Mouse (Mus musculus) intestine, postnatal 0 days (tissue): ENCODE results near the gene Ryr2. TPM values are rescaled to one million over a fixed set of nuclear protein-coding genes. Genes with fewer than 3 reads are reported as not detected.

Experiments used
- ATAC-seq: fragments of 200-750 bp; cut with Nextera tagmentation; 2 replicates; pipeline ENCODE4 v1.8.0; 2017; ENCODE audit warnings: mild to moderate bottlenecking, moderate TSS enrichment, moderate library complexity
- H3K27ac ChIP-seq: fragments of 300-500 bp; sonication (generic); 2 replicates; pipeline ENCODE4 v1.5.1; 2014; ENCODE audit warnings: mild to moderate bottlenecking, low read depth, low read length, moderate library complexity
- H3K27me3 ChIP-seq: fragments of 300-500 bp; sonication (generic); replicated peaks from 2 replicates; pipeline ENCODE4 v1.6.1; 2014; ENCODE audit warnings: low read length, mixed read lengths; ENCODE audit not compliant: control insufficient read depth, insufficient read depth
- H3K36me3 ChIP-seq: fragments of 300-500 bp; sonication (generic); 2 replicates; pipeline ENCODE4 v1.6.1; 2014; ENCODE audit warnings: mild to moderate bottlenecking, moderate library complexity; ENCODE audit not compliant: control insufficient read depth, insufficient read depth
- H3K4me1 ChIP-seq: fragments of 300-500 bp; sonication (generic); replicated peaks from 2 replicates; pipeline ENCODE4 v1.6.1; 2014; ENCODE audit warnings: antibody characterized with exemption, low read length, mixed read lengths; ENCODE audit not compliant: control insufficient read depth, insufficient read depth
- H3K4me2 ChIP-seq: fragments of 300-500 bp; sonication (generic); replicated peaks from 2 replicates; pipeline ENCODE4 v1.6.1; 2014; ENCODE audit warnings: low read depth, mild to moderate bottlenecking, moderate library complexity
- H3K4me3 ChIP-seq: fragments of 300-500 bp; sonication (generic); 2 replicates; pipeline ENCODE4 v1.5.1; 2014; ENCODE audit warnings: low read depth, low read length
- H3K9ac ChIP-seq: fragments of 300-500 bp; sonication (generic); 2 replicates; pipeline ENCODE4 v1.6.1; 2014; ENCODE audit warnings: mild to moderate bottlenecking, low read depth, low read length
- H3K9me3 ChIP-seq: fragments of 300-500 bp; sonication (generic); 2 replicates; pipeline ENCODE4 v1.6.1; 2016; ENCODE audit warnings: mixed run types; ENCODE audit not compliant: control insufficient read depth
- CTCF ChIP-seq: sonication (generic); IDR thresholded peaks from 2 replicates; pipeline ENCODE4 v1.5.1; 2016; ENCODE audit warnings: low read depth, mild to moderate bottlenecking, control low read depth, antibody characterized with exemption, moderate library complexity
- WGBS: fragments of 180-500 bp; shearing (Covaris S2); extraction: QIAGEN DNeasy Blood & Tissue Kit; methylation state at CpG from one replicate; pipeline ENCODE4 v1.1.7; 2014; 5-methylcytosine and 5-hydroxymethylcytosine counted together
- polyA plus RNA-seq: library from polyadenylated mRNA; unstranded; fragments of >200 nt; fragmentation: Nextera tagmentation; extraction: Ambion mirVana; gene quantifications from 2 replicates; pipeline ENCODE4 v1.2.1, GENCODE M21; 2015

Ryr2 gene
- polyA plus RNA-seq, 1 experiment from 2014 or later, result 0.74 TPM

DNA sequence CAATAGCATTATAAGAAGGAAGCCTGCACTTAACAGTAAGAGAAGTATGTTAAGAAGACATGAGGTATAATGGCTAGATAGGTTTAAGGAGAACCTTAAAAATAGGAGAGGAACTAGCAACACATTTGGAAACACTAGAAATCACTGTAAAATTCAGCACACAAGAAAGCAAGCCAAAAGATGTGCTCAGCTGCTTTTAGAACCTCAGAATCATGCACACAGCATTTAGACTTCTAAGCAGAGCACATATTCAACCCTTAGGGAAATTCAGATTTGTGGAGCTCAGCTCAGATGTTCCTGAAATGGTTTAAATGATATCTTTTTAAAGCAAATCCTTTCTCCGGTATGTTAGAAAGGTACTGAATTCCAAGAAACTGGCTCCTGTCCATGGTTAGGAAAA, 461.9 kb downstream of the Ryr2 start:
- 90% methylated on average over 1 of the region's 1 CpGs for WGBS
- Histone ChIP-seq H3K4me3 (no peak overlapping the region), H3K4me1 (no peaks in the 10 kb centered on the region), H3K9ac (no peak overlapping the region), H3K36me3 (no peaks in the 10 kb centered on the region), H3K4me2 (no peak overlapping the region), H3K9me3 (no peaks in the 10 kb centered on the region), H3K27ac (no peak overlapping the region), H3K27me3 (no peaks in the 10 kb centered on the region)
- TF ChIP-seq CTCF, result no peak
- no peak for ATAC-seq

DNA sequence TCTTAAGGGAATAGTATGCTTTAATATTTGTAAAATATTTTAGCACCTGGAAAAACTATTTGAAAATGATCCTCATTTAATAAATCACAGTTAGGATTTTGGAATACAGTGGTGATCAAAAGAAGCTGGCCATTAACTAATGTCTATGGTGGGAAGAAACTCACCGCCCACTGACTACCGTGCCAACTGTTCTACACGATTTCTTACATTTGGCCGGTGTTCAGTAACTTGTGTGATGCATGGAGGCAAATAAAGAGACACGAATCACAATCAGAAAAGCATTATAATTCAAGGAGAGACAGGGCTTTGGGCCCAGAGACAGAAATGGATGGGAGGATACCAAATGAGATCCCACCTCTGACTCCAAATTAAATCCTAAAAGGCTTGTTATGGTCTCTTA, 470.4 kb downstream of the Ryr2 start:
- H3K4me3 ChIP-seq, result no peak overlapping the region
- H3K27me3 ChIP-seq, result no peaks in the 10 kb centered on the region
- H3K27ac ChIP-seq, result no peak overlapping the region
- no peak overlapping the region for H3K9ac ChIP-seq
- no peaks in the 10 kb centered on the region for H3K36me3 ChIP-seq
- TF ChIP-seq CTCF, result no peak
- no peak overlapping the region for H3K4me2 ChIP-seq
- 85% methylated on average over 5 of the region's 5 CpGs for WGBS
- H3K9me3 ChIP-seq, result no peaks in the 10 kb centered on the region
- ATAC-seq, result no peak
- H3K4me1 ChIP-seq, result no peaks in the 10 kb centered on the region

DNA sequence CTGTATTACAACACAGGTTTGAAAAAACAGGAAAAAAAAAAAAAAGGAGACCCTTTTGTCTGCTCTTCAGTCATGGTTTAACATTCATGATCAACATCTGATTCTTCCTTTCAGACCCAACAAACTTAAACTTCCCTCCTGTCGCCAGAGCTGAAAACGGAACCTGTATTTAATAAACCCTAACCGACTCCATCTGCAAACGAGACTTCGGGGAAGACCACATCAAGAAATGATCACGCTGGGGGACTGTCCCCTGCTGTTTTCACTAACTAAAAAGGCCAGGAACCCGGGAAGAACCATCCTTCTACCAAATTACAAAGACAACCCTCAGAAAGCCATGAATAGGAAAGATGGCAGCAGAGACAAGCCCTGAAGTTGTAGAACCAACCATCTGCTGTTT, 482.2 kb downstream of the Ryr2 start:
- H3K4me2 ChIP-seq, result no peak overlapping the region
- no peak for ATAC-seq
- WGBS, result 89% methylated on average over 7 of the region's 7 CpGs
- TF ChIP-seq CTCF, result no peak
- H3K9me3 ChIP-seq, result no peaks in the 10 kb centered on the region
- H3K4me3 ChIP-seq, result no peak overlapping the region
- H3K9ac ChIP-seq, result no peak overlapping the region
- no peaks in the 10 kb centered on the region for H3K27me3 ChIP-seq
- no peaks in the 10 kb centered on the region for H3K36me3 ChIP-seq
- H3K4me1 ChIP-seq, result no peaks in the 10 kb centered on the region
- H3K27ac ChIP-seq, result no peak overlapping the region

DNA sequence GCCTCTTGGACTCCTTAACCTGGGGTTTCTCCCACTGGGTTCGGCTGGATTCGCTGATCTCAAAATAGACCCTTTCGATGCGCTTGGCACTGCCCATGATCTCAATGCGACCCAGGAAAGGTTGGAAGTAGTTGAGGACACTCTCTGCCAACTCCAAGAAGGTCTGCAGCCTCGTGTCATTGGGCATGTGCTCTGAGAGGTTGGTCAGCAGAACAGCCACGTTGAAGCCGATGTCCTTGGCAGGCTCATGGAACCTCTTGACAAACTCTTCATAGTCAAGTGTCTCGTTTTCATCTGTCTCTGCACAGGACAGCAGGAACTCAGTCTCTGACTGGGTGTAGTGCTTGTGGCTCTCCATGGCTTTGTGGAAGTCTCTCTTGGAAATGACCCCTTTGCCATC, 511.3 kb downstream of the Ryr2 start:
- ATAC-seq, result no peak
- Histone ChIP-seq H3K9me3 (no peaks in the 10 kb centered on the region), H3K9ac (no peak overlapping the region), H3K4me3 (no peak overlapping the region), H3K27ac (no peak overlapping the region), H3K4me2 (no peak overlapping the region), H3K27me3 (no peaks in the 10 kb centered on the region), H3K36me3 (no peaks in the 10 kb centered on the region), H3K4me1 (no peaks in the 10 kb centered on the region)
- 90% methylated on average over 9 of the region's 9 CpGs for WGBS
- TF ChIP-seq CTCF, result no peak

DNA sequence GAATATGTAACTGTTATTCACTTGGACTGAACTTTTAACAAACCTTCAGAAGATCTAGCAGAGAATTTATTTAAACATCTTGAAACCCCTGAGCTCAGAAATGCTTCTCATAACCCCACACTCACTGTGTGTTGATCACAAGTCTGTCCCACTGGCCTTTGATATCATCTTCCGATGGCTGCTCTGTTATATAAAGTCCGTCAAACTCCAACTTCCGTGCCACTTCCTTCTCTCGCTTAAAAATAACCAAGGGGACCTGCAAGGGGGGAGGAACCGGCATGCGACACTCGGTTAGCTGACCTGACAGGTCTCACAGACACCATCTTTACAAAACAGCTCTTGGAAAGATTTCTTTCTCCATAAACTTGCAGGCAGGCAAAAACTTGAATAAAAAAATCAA, 521.5 kb downstream of the Ryr2 start:
- Histone ChIP-seq H3K36me3 (no peaks in the 10 kb centered on the region), H3K4me3 (no peak overlapping the region), H3K27ac (no peak overlapping the region), H3K4me2 (no peak overlapping the region), H3K4me1 (no peaks in the 10 kb centered on the region), H3K9ac (no peak overlapping the region), H3K27me3 (no peaks in the 10 kb centered on the region), H3K9me3 (no peaks in the 10 kb centered on the region)
- ATAC-seq, result no peak
- TF ChIP-seq CTCF, result no peak
- WGBS, result 76% methylated on average over 7 of the region's 7 CpGs

DNA sequence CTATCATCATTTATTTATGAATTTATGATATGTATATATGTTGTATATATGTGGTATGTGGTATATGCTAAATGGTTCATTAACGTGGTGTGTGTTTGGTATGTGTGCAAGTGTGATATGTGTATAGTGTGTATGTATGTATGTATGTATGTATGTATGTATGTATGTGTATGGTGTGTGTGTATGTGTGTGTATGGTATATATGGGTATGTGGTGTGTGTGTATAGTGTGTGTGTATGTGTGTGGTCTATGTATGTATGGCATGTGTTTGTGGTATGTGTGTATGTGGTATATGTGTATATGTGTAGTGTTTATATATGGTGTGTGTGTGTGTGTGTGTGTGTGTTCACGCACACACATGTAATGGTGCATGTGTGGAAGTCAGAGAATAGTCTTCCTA, 534.2 kb downstream of the Ryr2 start:
- Histone ChIP-seq H3K27me3 (no peaks in the 10 kb centered on the region), H3K9me3 (no peaks in the 10 kb centered on the region), H3K4me1 (no peaks in the 10 kb centered on the region), H3K9ac (no peak overlapping the region), H3K27ac (no peak overlapping the region), H3K36me3 (no peaks in the 10 kb centered on the region), H3K4me2 (no peak overlapping the region), H3K4me3 (no peak overlapping the region)
- no peak for TF ChIP-seq CTCF
- ATAC-seq, result no peak
- WGBS, result 46% methylated on average over 2 of the region's 2 CpGs

DNA sequence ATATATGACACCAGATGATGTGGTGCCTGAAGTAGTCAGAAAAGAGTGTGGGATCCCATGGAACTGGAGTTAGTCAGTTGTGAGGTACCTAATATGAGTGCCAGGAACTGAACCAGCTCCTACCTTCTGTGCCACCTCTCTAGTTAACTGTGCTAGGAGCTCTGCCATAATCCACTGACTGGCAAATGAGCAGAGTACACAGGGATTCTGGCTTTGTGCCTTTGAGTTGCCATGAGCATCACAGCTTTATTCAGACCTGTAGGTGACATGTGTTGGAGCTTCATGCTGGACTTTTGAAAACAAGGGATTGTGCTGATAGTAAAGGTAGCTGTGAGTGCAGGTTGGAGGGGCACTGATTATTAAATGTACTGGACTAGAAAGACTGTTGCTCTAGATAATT, 539.4 kb downstream of the Ryr2 start:
- Histone ChIP-seq H3K27ac (no peak overlapping the region), H3K36me3 (no peaks in the 10 kb centered on the region), H3K9me3 (no peaks in the 10 kb centered on the region), H3K4me1 (no peaks in the 10 kb centered on the region), H3K4me3 (no peak overlapping the region), H3K9ac (no peak overlapping the region), H3K4me2 (no peak overlapping the region), H3K27me3 (no peaks in the 10 kb centered on the region)
- ATAC-seq, result no peak
- no peak for TF ChIP-seq CTCF
